In genomic region chr17:23770896-23771283, GRCm38 (mm10) we compare ENCODE assay signal across 8 mouse cellular contexts. TPM values are rescaled to one million over a fixed set of nuclear protein-coding genes. Genes with fewer than 3 reads are reported as not detected.
A peak's percentile ranks its signal among the peaks of the same experiment; 100 is the strongest.
DNase-seq lines count a peak whose midpoint lies in the region; ATAC-seq and TF ChIP-seq lines count a peak whose summit lies in the region.

No protein-coding gene starts in this region.

- TF ChIP-seq EP300 in ES-Bruce4 (IDR thresholded peaks at IDR 0.05; ENCODE audit: insufficient read depth, low read depth, low read length): no peak

- peaks cover 15% of the 10 kb centered on the region for H3K4me1 ChIP-seq in heart, embryonic 13.5 days
- no peaks in the 10 kb centered on the region for H3K4me1 ChIP-seq in ES-Bruce4 (ENCODE audit: control insufficient read depth, insufficient read depth, low read length)
- peaks cover 10% of the 10 kb centered on the region; the same call in 1 of the 2 replicates for H3K4me1 ChIP-seq in embryonic facial prominence, embryonic 14.5 days (ENCODE audit: control insufficient read depth, insufficient read depth, low read length)
- H3K4me1 ChIP-seq in limb, embryonic 13.5 days: peaks cover 8% of the 10 kb centered on the region

- ATAC-seq in heart, embryonic 13.5 days (ENCODE audit: extremely low read depth, insufficient number of reproducible peaks, low FRiP score, low TSS enrichment): peak; percentile 34
- ATAC-seq in embryonic facial prominence, embryonic 14.5 days (ENCODE audit: low read depth): peak; percentile 11
- ATAC-seq in limb, embryonic 13.5 days (ENCODE audit: low FRiP score, low read depth): no peak; the same call in 1 of the 2 replicates
- ATAC-seq in granulocyte monocyte progenitor cell, adult 5-6 weeks (replicated peaks; ENCODE audit: poor library complexity, severe bottlenecking): no peak

- WGBS in heart, embryonic 13.5 days: 1% methylated on average over 19 of the region's 19 CpGs
- 1% methylated on average over 19 of the region's 19 CpGs for WGBS in embryonic facial prominence, embryonic 14.5 days
- WGBS in limb, embryonic 13.5 days: under 1% methylated on average over 19 of the region's 19 CpGs

- peak overlapping the region; percentile 83 for H3K4me2 ChIP-seq in heart, embryonic 13.5 days
- peak overlapping the region; percentile 69 for H3K4me2 ChIP-seq in embryonic facial prominence, embryonic 14.5 days (ENCODE audit: low read depth, low read length)
- H3K4me2 ChIP-seq in limb, embryonic 13.5 days (replicated peaks): peak overlapping the region; percentile 78
- H3K4me2 ChIP-seq in myocyte (ENCODE audit: low read depth): peak overlapping the region; percentile 72

- peak overlapping the region; percentile 98 for H3K9ac ChIP-seq in heart, embryonic 13.5 days
- H3K9ac ChIP-seq in ES-Bruce4 (ENCODE audit: low read depth, poor library complexity, severe bottlenecking): peak overlapping the region; percentile 77
- peak overlapping the region; percentile 97 for H3K9ac ChIP-seq in embryonic facial prominence, embryonic 14.5 days (ENCODE audit: low read depth, low read length)
- peak overlapping the region; percentile 90 for H3K9ac ChIP-seq in limb, embryonic 13.5 days

- peak overlapping the region; percentile 87 for H3K27ac ChIP-seq in heart, embryonic 13.5 days (replicated peaks)
- no peak overlapping the region for H3K27ac ChIP-seq in ES-Bruce4 (ENCODE audit: insufficient read depth, low read length)
- peak overlapping the region; percentile 83 for H3K27ac ChIP-seq in embryonic facial prominence, embryonic 14.5 days (replicated peaks; ENCODE audit: low read depth, low read length)
- H3K27ac ChIP-seq in limb, embryonic 13.5 days: no peak overlapping the region; the same call in 1 of the 2 replicates

- H3K4me3 ChIP-seq in heart, embryonic 13.5 days: peak overlapping the region; percentile 94
- H3K4me3 ChIP-seq in ES-Bruce4 (ENCODE audit: low read depth, low read length) (peak overlapping the region; percentile 82), myocyte (peak overlapping the region; percentile 40)
- peak overlapping the region; percentile 89 for H3K4me3 ChIP-seq in embryonic facial prominence, embryonic 14.5 days (ENCODE audit: low read depth, low read length)
- peak overlapping the region; percentile 79 for H3K4me3 ChIP-seq in limb, embryonic 13.5 days

- H3K36me3 ChIP-seq in heart, embryonic 13.5 days: peaks cover 8% of the 10 kb centered on the region; the same call in 1 of the 2 replicates
- H3K36me3 ChIP-seq in ES-Bruce4 (ENCODE audit: control insufficient read depth, insufficient read depth, low read length, poor library complexity, severe bottlenecking) (no peaks in the 10 kb centered on the region), myocyte (ENCODE audit: control insufficient read depth, insufficient read depth) (no peaks in the 10 kb centered on the region)
- no peaks in the 10 kb centered on the region for H3K36me3 ChIP-seq in embryonic facial prominence, embryonic 14.5 days (ENCODE audit: control insufficient read depth, insufficient read depth, low read length)
- H3K36me3 ChIP-seq in limb, embryonic 13.5 days: peaks cover 16% of the 10 kb centered on the region

- peak overlapping the region; percentile 34 for H3ac ChIP-seq in myocyte (ENCODE audit: control insufficient read depth, insufficient read length)

- TF ChIP-seq POLR2A in ES-Bruce4 (IDR thresholded peaks at IDR 0.05; ENCODE audit: insufficient read depth, low read length): no peak
- TF ChIP-seq POLR2A in myocyte (IDR thresholded peaks at IDR 0.05; ENCODE audit: insufficient read length, low read depth): no peak

- no peaks in the 10 kb centered on the region for H3K9me3 ChIP-seq in heart, embryonic 13.5 days
- no peaks in the 10 kb centered on the region for H3K9me3 ChIP-seq in ES-Bruce4 (replicated peaks; ENCODE audit: control insufficient read depth, insufficient read depth, low read length, poor library complexity, severe bottlenecking)
- H3K9me3 ChIP-seq in embryonic facial prominence, embryonic 14.5 days (ENCODE audit: control insufficient read depth, low read length): no peaks in the 10 kb centered on the region
- no peaks in the 10 kb centered on the region for H3K9me3 ChIP-seq in limb, embryonic 13.5 days

- H3K79me2 ChIP-seq in myocyte (ENCODE audit: control insufficient read depth, insufficient read depth): peaks cover 12% of the 10 kb centered on the region

- TF ChIP-seq CTCF in ES-Bruce4 (IDR thresholded peaks at IDR 0.05; ENCODE audit: low read depth, low read length): no peak

- no peaks in the 10 kb centered on the region for H3K27me3 ChIP-seq in heart, embryonic 13.5 days (replicated peaks)
- H3K27me3 ChIP-seq in ES-Bruce4 (ENCODE audit: control insufficient read depth, insufficient read depth, low read length, poor library complexity, severe bottlenecking): no peaks in the 10 kb centered on the region
- H3K27me3 ChIP-seq in embryonic facial prominence, embryonic 14.5 days (replicated peaks; ENCODE audit: control insufficient read depth, insufficient read depth, low read length): no peaks in the 10 kb centered on the region
- no peaks in the 10 kb centered on the region for H3K27me3 ChIP-seq in limb, embryonic 13.5 days
- H3K27me3 ChIP-seq in myocyte (ENCODE audit: control insufficient read depth, insufficient read depth, insufficient read length): no peaks in the 10 kb centered on the region

- DNase-seq in heart, postnatal 4 days: no peak
- DNase-seq in embryonic facial prominence, embryonic 14.5 days (ENCODE audit: low spot score): no peak
- no peak for DNase-seq in urinary bladder, adult 2 months (ENCODE audit: low spot score)

RNA-seq across cellular contexts. Expression of gene Flywch1, which starts 0.5 kb away (rescaled TPM):
- polyA plus RNA-seq in heart, embryonic 13.5 days (2015; fragmentation: Nextera tagmentation; extraction: Ambion mirVana): 52.1 and 54.1 TPM in 2 replicates
- total RNA-seq in heart, postnatal 4 days (2021): 10 to 100 TPM; 32.8 to 33.4 TPM
- polyA plus RNA-seq in ES-Bruce4 (2011; ENCODE audit: insufficient read depth, insufficient read length, low read depth, missing spikeins): 32.9 and 34.2 TPM in 2 replicates
- polyA plus RNA-seq in embryonic facial prominence, embryonic 14.5 days (2014; fragmentation: Nextera tagmentation; extraction: Ambion mirVana): 62.9 and 74.7 TPM in 2 replicates
- polyA plus RNA-seq in limb, embryonic 13.5 days (2015; fragmentation: Nextera tagmentation; extraction: Ambion mirVana): 103 and 107 TPM in 2 replicates
- polyA plus RNA-seq in myocyte (2012; fragmentation: generic; extraction: Trizol): 43.5 TPM
- total RNA-seq in granulocyte monocyte progenitor cell, adult 5-6 weeks (2014; fragmentation: Nextera tagmentation): 10.3 and 17.5 TPM in 2 replicates
- total RNA-seq in granulocyte monocyte progenitor cell, adult 5-6 weeks (2017): 15.2 and 22.4 TPM in 2 replicates
- 35.0 and 39.3 TPM in 2 replicates for polyA plus RNA-seq in urinary bladder, adult 2 months (2012; rRNA removed)

RNA-seq across cellular contexts. Expression of gene Flywch2, which starts 15.0 kb away (rescaled TPM):
- 5.8 and 7.4 TPM in 2 replicates for polyA plus RNA-seq in heart, embryonic 13.5 days (2015; fragmentation: Nextera tagmentation; extraction: Ambion mirVana)
- total RNA-seq in heart, postnatal 4 days (2021): 1 to 10 TPM; 1.2 to 2.2 TPM
- polyA plus RNA-seq in ES-Bruce4 (2011; ENCODE audit: insufficient read depth, insufficient read length, low read depth, missing spikeins): 10.7 and 13.1 TPM in 2 replicates
- polyA plus RNA-seq in embryonic facial prominence, embryonic 14.5 days (2014; fragmentation: Nextera tagmentation; extraction: Ambion mirVana): 27.0 and 33.9 TPM in 2 replicates
- 68.0 and 70.5 TPM in 2 replicates for polyA plus RNA-seq in limb, embryonic 13.5 days (2015; fragmentation: Nextera tagmentation; extraction: Ambion mirVana)
- polyA plus RNA-seq in myocyte (2012; fragmentation: generic; extraction: Trizol): 0.42 TPM
- total RNA-seq in granulocyte monocyte progenitor cell, adult 5-6 weeks (2014; fragmentation: Nextera tagmentation): 0.80 and 7.2 TPM in 2 replicates
- 0.30 TPM in 1 of 2 replicates, not detected in the other for total RNA-seq in granulocyte monocyte progenitor cell, adult 5-6 weeks (2017)
- 9.0 and 13.2 TPM in 2 replicates for polyA plus RNA-seq in urinary bladder, adult 2 months (2012; rRNA removed)

RNA-seq across cellular contexts. Expression of gene Srrm2, which starts 19.4 kb away (rescaled TPM):
- polyA plus RNA-seq in heart, embryonic 13.5 days (2015; fragmentation: Nextera tagmentation; extraction: Ambion mirVana): 319 and 327 TPM in 2 replicates
- 100 to 1,000 TPM; 275 to 287 TPM for total RNA-seq in heart, postnatal 4 days (2021)
- polyA plus RNA-seq in ES-Bruce4 (2011; ENCODE audit: insufficient read depth, insufficient read length, low read depth, missing spikeins): 552 and 560 TPM in 2 replicates
- polyA plus RNA-seq in embryonic facial prominence, embryonic 14.5 days (2014; fragmentation: Nextera tagmentation; extraction: Ambion mirVana): 320 and 345 TPM in 2 replicates
- 606 and 615 TPM in 2 replicates for polyA plus RNA-seq in limb, embryonic 13.5 days (2015; fragmentation: Nextera tagmentation; extraction: Ambion mirVana)
- polyA plus RNA-seq in myocyte (2012; fragmentation: generic; extraction: Trizol): 58.2 TPM
- total RNA-seq in granulocyte monocyte progenitor cell, adult 5-6 weeks (2014; fragmentation: Nextera tagmentation): 563 and 623 TPM in 2 replicates
- 126 TPM in 2 replicates for total RNA-seq in granulocyte monocyte progenitor cell, adult 5-6 weeks (2017)
- polyA plus RNA-seq in urinary bladder, adult 2 months (2012; rRNA removed): 540 TPM in 2 replicates

RNA-seq across cellular contexts. Expression of gene Kremen2, which starts 25.3 kb away (rescaled TPM):
- polyA plus RNA-seq in heart, embryonic 13.5 days (2015; fragmentation: Nextera tagmentation; extraction: Ambion mirVana): 0.09 and 0.32 TPM in 2 replicates
- not detected for total RNA-seq in heart, postnatal 4 days (2021)
- polyA plus RNA-seq in ES-Bruce4 (2011; ENCODE audit: insufficient read depth, insufficient read length, low read depth, missing spikeins) (0.57 and 1.4 TPM in 2 replicates), myocyte (2012; fragmentation: generic; extraction: Trizol) (0.88 TPM)
- 12.9 and 21.2 TPM in 2 replicates for polyA plus RNA-seq in embryonic facial prominence, embryonic 14.5 days (2014; fragmentation: Nextera tagmentation; extraction: Ambion mirVana)
- polyA plus RNA-seq in limb, embryonic 13.5 days (2015; fragmentation: Nextera tagmentation; extraction: Ambion mirVana): 39.5 and 46.3 TPM in 2 replicates
- total RNA-seq in granulocyte monocyte progenitor cell, adult 5-6 weeks (2014; fragmentation: Nextera tagmentation): not detected in 2 replicates
- total RNA-seq in granulocyte monocyte progenitor cell, adult 5-6 weeks (2017): not detected in 2 replicates
- 0.04 and 0.11 TPM in 2 replicates for polyA plus RNA-seq in urinary bladder, adult 2 months (2012; rRNA removed)

RNA-seq across cellular contexts. Expression of gene Paqr4, which starts 30.2 kb away (rescaled TPM):
- 12.3 and 12.6 TPM in 2 replicates for polyA plus RNA-seq in heart, embryonic 13.5 days (2015; fragmentation: Nextera tagmentation; extraction: Ambion mirVana)
- total RNA-seq in heart, postnatal 4 days (2021): 10 to 100 TPM; 19.1 to 19.3 TPM
- 2.4 and 2.7 TPM in 2 replicates for polyA plus RNA-seq in ES-Bruce4 (2011; ENCODE audit: insufficient read depth, insufficient read length, low read depth, missing spikeins)
- polyA plus RNA-seq in embryonic facial prominence, embryonic 14.5 days (2014; fragmentation: Nextera tagmentation; extraction: Ambion mirVana): 20.9 and 22.9 TPM in 2 replicates
- polyA plus RNA-seq in limb, embryonic 13.5 days (2015; fragmentation: Nextera tagmentation; extraction: Ambion mirVana): 15.5 and 16.1 TPM in 2 replicates
- polyA plus RNA-seq in myocyte (2012; fragmentation: generic; extraction: Trizol): 15.4 TPM
- 0.69 and 2.4 TPM in 2 replicates for total RNA-seq in granulocyte monocyte progenitor cell, adult 5-6 weeks (2014; fragmentation: Nextera tagmentation)
- 2.2 and 2.5 TPM in 2 replicates for total RNA-seq in granulocyte monocyte progenitor cell, adult 5-6 weeks (2017)
- polyA plus RNA-seq in urinary bladder, adult 2 months (2012; rRNA removed): 12.8 and 13.0 TPM in 2 replicates

Comparison
In these comparisons a context has a peak if more than half of its experiments do, and no peak if none do; other contexts are left out.
1. ATAC-seq: peak in heart, embryonic 13.5 days (single experiment) and embryonic facial prominence, embryonic 14.5 days (single experiment); none in limb, embryonic 13.5 days (single experiment) and granulocyte monocyte progenitor cell, adult 5-6 weeks (single experiment).
2. H3K27ac ChIP-seq: peak in heart, embryonic 13.5 days (single experiment) and embryonic facial prominence, embryonic 14.5 days (single experiment); none in ES-Bruce4 (single experiment) and limb, embryonic 13.5 days (single experiment).
3. H3K4me3 ChIP-seq: peak in every context shown above with its lines; median percentile 94 in heart, embryonic 13.5 days; 89 in embryonic facial prominence, embryonic 14.5 days; 82 in ES-Bruce4; 79 in limb, embryonic 13.5 days; 40 in myocyte.
4. Peak in every context shown above with its lines, with median percentiles within 50 percentile points of each other: H3K4me2 ChIP-seq and H3K9ac ChIP-seq.